Mouse (Mus musculus): ENCODE measurements at regions not wholly inside any gene's neighbourhood (a gene's known extent, or its start where the extent isn't known, plus 50 kb on each side); places are given as distances from the start of the nearest gene placed in this dataset.
A peak's percentile ranks its signal among the peaks of the same experiment; 100 is the strongest.

DNA sequence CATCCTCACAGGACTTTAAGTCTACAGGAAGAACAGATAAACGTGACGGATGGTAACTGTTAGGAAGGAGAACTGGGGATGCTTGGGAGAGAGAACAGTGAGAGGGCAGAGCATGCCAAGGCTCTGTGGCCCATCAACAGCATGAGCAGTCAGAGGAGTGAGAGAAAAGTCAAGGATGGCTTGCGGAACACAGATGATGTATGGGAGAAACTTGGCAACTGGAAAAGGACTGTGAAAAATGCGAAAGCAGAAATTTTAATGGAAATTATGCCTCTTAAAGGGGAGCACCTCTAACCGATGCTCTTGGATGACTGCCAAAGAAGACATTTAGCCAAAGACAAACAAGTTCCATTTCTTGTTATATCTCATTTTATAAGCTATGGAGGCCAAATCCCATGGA, 382.6 kb downstream of the Sorl1 start:
- H3K27ac ChIP-seq: no peak overlapping the region
- no peak overlapping the region for H3K4me3 ChIP-seq (replicated peaks)
- no peak for ATAC-seq (replicated peaks; ENCODE audit: low FRiP score)
- H3K27me3 ChIP-seq: no peaks in the 10 kb centered on the region
- 67% methylated on average over 5 of the region's 5 CpGs for WGBS
- H3K4me2 ChIP-seq: no peak overlapping the region
- no peaks in the 10 kb centered on the region for H3K36me3 ChIP-seq
- no peak overlapping the region for H3K9ac ChIP-seq
- H3K9me3 ChIP-seq (replicated peaks): no peaks in the 10 kb centered on the region
- H3K4me1 ChIP-seq: peaks cover 9% of the 10 kb centered on the region

DNA sequence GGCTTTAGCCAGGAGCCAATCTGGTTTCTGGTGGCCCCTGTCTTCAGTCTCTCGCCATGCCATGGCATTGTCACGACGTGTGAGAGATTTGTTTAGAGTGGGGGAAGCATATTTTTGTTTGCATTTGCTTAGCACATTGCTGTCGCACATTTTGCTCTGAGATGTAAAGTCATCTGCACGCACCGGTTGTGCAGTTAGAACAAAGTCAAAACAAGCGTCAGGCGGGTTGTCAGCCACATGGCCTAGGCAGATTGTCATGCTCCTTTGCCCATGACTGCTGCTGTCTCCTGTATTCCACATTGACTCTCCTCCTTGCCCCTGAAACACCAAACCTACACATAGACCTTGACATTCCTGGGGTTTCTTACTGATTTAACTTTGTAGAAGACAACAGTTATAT, 383.6 kb downstream of the Sorl1 start:
- Histone ChIP-seq H3K4me1 (peaks cover 16% of the 10 kb centered on the region), H3K4me3 (replicated peaks) (no peak overlapping the region), H3K27me3 (no peaks in the 10 kb centered on the region), H3K9me3 (replicated peaks) (no peaks in the 10 kb centered on the region), H3K27ac (no peak overlapping the region), H3K9ac (no peak overlapping the region), H3K4me2 (no peak overlapping the region), H3K36me3 (no peaks in the 10 kb centered on the region)
- no peak for ATAC-seq (replicated peaks; ENCODE audit: low FRiP score)
- 94% methylated on average over 8 of the region's 8 CpGs for WGBS

DNA sequence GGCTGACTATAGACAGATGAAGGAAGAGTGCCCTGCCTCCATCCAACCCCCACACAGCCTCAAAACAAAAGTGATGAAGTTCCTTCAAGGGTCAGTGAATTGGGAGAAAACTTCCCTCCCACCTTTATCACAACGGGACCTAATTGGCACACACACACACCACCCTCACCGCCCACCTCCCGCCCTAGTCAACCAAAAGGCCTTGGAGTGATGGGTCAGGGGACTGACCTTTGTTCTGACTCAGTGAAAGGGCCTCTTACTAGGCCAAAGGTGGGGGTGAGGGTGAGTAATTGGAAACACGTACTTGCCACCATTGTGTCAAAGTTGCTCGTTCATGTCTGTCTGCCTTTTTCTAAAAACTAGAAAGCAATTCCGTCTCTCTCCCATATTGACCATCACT, 386.4 kb downstream of the Sorl1 start:
- Histone ChIP-seq H3K27ac (no peak overlapping the region), H3K27me3 (no peaks in the 10 kb centered on the region), H3K9ac (no peak overlapping the region), H3K4me2 (no peak overlapping the region), H3K9me3 (replicated peaks) (no peaks in the 10 kb centered on the region), H3K4me1 (peaks cover 23% of the 10 kb centered on the region), H3K4me3 (replicated peaks) (no peak overlapping the region), H3K36me3 (no peaks in the 10 kb centered on the region)
- ATAC-seq (replicated peaks; ENCODE audit: low FRiP score): no peak
- WGBS: 57% methylated on average over 6 of the region's 6 CpGs

DNA sequence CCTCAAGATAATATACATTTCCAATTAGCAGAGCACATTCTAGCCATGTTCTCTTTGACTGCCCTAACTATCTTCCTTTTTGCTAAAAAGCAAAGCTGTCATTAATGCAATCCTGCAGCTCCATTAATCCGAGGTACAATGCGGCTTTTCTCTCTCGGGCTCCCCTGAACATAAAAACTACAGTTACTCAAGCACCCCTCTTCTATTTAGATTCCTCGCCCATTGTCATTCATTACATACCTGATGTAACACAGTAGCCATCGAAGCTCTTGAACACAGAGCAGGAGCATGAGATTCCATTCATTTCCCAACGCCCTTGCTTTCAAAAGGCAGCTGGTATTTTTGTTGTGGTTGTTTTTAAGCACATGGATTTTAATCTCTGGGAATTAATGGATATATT, 387.2 kb downstream of the Sorl1 start:
- WGBS: 20% methylated on average over 6 of the region's 6 CpGs
- H3K4me1 ChIP-seq: peaks cover 23% of the 10 kb centered on the region
- H3K9me3 ChIP-seq (replicated peaks): no peaks in the 10 kb centered on the region
- H3K36me3 ChIP-seq: no peaks in the 10 kb centered on the region
- ATAC-seq (replicated peaks; ENCODE audit: low FRiP score): no peak
- H3K4me3 ChIP-seq (replicated peaks): peak overlapping the region; percentile 45; the same call in 1 of the 2 replicates
- no peak overlapping the region for H3K9ac ChIP-seq
- H3K4me2 ChIP-seq: peak overlapping the region; percentile 86
- H3K27ac ChIP-seq: peak overlapping the region; percentile 86
- no peaks in the 10 kb centered on the region for H3K27me3 ChIP-seq

DNA sequence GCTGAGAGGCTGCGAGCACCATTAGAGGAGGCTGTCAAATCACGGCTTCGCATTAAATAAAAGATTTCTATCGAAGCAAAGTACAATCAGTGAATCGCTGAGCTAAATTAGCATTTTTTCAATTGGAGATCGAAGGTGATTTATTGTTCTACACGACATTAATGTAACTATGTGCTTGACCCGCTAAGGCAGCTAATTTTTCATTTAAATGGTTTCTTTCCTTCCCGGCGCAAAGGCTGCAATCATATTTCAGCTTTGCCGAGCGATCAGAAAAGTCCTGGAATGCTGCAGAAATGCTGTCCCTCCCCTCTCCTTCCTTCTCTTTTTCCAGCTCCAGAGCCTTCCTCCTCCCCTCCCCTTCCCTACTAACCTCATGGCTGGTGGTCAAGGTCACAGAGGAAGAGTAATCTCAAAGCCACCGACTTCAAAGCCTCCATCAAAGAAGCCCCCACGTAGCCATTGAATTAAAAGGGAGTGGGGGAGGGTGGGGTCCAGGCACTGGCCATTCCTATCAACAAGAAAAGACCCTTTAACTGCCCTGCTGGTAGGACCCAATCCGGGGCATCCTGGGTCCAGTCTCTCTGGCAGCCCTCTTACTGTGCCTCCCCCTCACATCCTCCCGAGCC, 387.8 kb downstream of the Sorl1 start:
- Histone ChIP-seq H3K4me1 (peaks cover 23% of the 10 kb centered on the region), H3K27ac (peak overlapping the region; percentile 86), H3K27me3 (no peaks in the 10 kb centered on the region), H3K4me3 (replicated peaks) (peak overlapping the region; percentile 45), H3K36me3 (no peaks in the 10 kb centered on the region), H3K4me2 (peak overlapping the region; percentile 86), H3K9me3 (replicated peaks) (no peaks in the 10 kb centered on the region), H3K9ac (peak overlapping the region; percentile 46)
- peak; percentile 82 for ATAC-seq (replicated peaks; ENCODE audit: low FRiP score)
- 2% methylated on average over 16 of the region's 16 CpGs for WGBS

DNA sequence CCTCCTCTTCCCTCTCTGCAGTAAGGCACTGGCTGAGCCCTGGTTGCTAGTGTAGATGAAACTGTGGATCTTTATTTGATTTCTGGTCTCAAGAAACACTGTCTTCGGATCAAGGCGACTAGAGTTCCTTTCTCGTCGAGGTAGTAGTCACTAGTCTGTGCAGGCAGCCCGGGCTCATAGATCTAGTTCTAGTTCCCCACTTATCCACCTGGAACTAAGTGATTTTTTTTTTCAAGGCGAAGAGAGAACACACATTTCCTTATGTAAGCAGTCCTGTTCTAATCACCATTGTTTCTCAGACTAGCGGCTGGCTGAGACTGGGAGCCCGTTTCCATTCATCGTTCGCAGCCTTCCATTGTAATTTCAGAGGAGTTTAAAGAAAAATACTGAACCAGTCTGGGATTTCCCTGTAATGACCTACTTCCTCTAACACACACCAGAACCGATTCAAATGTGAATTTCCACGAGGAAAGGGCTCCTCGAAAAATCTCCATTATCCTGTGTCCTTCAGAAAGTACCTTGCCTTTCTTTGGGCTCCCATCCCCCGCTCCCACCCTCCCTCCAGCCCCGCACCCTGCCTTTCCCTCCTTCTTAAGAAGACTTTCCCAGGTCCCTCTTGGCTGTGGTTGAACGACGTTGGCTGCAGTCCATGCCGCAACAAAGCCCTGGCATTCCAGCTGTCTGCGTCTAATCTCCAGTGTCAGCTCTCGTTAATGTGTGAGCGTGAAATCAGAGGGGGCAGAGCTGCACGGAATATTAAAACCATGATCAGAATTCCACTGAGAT, 388.5 kb downstream of the Sorl1 start:
- Histone ChIP-seq H3K9ac (peak overlapping the region; percentile 46), H3K27ac (peak overlapping the region; percentile 86), H3K27me3 (no peaks in the 10 kb centered on the region), H3K4me3 (replicated peaks) (peak overlapping the region; percentile 45), H3K4me1 (peaks cover 23% of the 10 kb centered on the region), H3K4me2 (peak overlapping the region; percentile 86), H3K36me3 (no peaks in the 10 kb centered on the region), H3K9me3 (replicated peaks) (no peaks in the 10 kb centered on the region)
- peak; percentile 70 for ATAC-seq (replicated peaks; ENCODE audit: low FRiP score)
- under 1% methylated on average over 22 of the region's 22 CpGs for WGBS

DNA sequence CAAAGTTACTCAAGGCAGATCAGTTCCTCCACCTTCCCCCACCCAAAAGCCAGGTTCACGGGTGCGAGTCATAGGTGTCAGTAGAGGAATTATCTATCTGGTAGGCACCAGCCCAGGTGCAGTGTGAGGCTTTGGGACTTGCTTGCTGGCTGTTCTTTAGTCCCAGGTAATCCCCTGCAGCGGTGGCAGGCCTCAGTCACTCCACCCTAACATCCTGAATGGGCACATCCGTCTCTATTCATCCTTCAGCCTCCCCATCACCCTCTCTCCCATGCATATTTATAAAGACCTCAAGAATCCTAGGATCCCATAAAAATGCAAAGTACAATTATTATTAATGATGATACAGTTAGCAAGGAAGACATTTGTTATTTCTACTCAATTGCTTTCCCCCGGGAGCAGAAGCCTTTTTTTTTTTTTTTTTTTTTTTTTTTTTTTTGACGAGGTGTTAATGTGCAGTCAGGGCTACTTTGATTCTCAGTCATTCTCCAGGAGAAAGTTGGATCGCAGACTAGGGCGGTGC, 389.1 kb downstream of the Sorl1 start:
- 26% methylated on average over 8 of the region's 8 CpGs for WGBS
- Histone ChIP-seq H3K27ac (peak overlapping the region; percentile 86), H3K4me2 (peak overlapping the region; percentile 86), H3K4me1 (peaks cover 23% of the 10 kb centered on the region), H3K4me3 (replicated peaks) (peak overlapping the region; percentile 45), H3K36me3 (no peaks in the 10 kb centered on the region), H3K27me3 (no peaks in the 10 kb centered on the region), H3K9me3 (replicated peaks) (no peaks in the 10 kb centered on the region), H3K9ac (no peak overlapping the region)
- no peak for ATAC-seq (replicated peaks; ENCODE audit: low FRiP score)

DNA sequence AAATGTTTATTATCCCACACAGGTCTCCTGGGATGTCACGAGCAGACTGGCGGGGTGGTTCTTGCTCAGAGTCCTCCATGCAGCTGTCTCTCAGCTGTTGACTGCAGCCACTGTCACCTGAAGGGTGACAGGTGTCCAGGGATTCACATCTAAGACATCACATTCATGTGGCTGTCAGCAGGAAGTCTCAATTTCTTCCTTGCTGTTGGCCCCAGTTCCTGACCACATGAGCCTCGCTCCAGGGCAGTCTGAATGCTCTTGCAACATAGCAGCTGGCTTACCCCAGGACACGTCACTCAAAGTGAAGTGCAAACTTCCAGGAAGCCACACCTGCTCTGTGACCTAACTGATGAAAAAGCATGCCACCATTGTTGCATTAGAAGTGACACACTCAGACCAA, 402.5 kb downstream of the Sorl1 start:
- no peaks in the 10 kb centered on the region for H3K27me3 ChIP-seq
- H3K9me3 ChIP-seq (replicated peaks): no peaks in the 10 kb centered on the region
- no peak overlapping the region for H3K4me3 ChIP-seq (replicated peaks)
- no peaks in the 10 kb centered on the region for H3K36me3 ChIP-seq
- 78% methylated on average over 4 of the region's 4 CpGs for WGBS
- H3K4me1 ChIP-seq: no peaks in the 10 kb centered on the region
- no peak for ATAC-seq (replicated peaks; ENCODE audit: low FRiP score)
- no peak overlapping the region for H3K4me2 ChIP-seq
- no peak overlapping the region for H3K27ac ChIP-seq
- H3K9ac ChIP-seq: no peak overlapping the region

DNA sequence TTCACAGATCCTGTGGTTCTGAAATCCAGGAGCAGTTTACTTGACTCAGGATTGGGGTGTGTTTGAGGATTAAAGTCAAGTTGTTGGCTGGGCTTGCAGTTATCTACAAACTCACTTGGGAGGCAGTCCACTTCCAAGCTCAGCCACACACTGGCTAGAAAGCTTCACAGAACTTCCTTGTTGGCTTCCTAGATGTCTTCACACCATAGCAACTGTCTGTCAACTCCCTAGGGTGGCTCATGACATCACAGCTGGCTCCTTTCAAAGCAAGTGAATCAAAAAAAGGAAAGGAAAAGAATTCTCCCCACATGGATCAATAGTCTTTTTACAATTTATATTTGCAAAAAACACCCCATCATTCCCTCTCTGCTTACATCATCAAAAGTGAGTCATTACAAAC, 408.9 kb downstream of the Sorl1 start:
- no peak for ATAC-seq (replicated peaks; ENCODE audit: low FRiP score)
- Histone ChIP-seq H3K9me3 (replicated peaks) (no peaks in the 10 kb centered on the region), H3K4me2 (no peak overlapping the region), H3K4me3 (replicated peaks) (no peak overlapping the region), H3K27me3 (no peaks in the 10 kb centered on the region), H3K36me3 (no peaks in the 10 kb centered on the region), H3K9ac (no peak overlapping the region), H3K4me1 (no peaks in the 10 kb centered on the region), H3K27ac (no peak overlapping the region)

DNA sequence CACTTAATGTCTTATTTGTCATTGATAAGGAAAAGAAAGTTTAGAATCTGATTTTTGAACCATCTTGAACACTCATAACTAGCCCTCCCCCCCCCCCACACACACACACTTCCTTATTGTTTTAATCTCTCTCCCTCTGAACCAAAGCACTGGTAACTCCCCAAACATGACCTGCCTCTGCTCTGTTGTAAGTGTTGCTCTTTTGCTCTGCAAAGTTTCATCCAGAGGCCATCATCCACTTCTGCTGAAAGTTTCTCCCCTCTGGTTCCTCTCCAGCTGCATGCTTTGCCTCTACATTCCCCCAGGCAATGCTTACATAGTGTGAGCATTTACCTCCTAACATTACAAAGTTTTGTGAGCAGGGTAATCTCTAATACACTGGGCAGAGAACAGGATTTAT, 418.1 kb downstream of the Sorl1 start:
- Histone ChIP-seq H3K4me3 (replicated peaks) (no peak overlapping the region), H3K4me1 (peaks cover 12% of the 10 kb centered on the region; the same call in 1 of the 2 replicates), H3K9ac (no peak overlapping the region), H3K9me3 (replicated peaks) (no peaks in the 10 kb centered on the region), H3K4me2 (no peak overlapping the region), H3K27me3 (no peaks in the 10 kb centered on the region), H3K27ac (no peak overlapping the region), H3K36me3 (no peaks in the 10 kb centered on the region)
- ATAC-seq (replicated peaks; ENCODE audit: low FRiP score): no peak

DNA sequence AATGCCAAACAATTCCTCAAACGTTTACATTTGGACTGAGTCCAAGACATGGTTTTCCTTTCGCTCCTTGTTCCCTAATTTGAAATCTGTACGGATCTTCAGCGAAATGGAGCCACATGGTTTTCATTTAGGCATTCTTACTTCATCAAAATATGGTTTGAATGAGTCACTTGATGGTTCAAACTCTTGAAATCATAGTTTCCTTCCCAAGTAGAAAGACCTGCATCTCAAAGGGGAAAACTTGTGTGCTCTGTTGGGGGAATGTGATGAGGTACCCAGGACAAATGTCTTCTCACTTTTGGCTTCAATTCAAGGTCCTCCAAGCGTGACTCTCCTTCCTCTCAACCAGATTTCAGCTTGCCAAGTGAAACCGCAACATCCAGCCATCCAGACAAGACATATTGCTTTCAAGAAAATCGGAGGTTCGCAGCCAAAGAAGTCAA, 418.6 kb downstream of the Sorl1 start:
- no peak overlapping the region for H3K27ac ChIP-seq
- H3K4me2 ChIP-seq: no peak overlapping the region
- no peak for ATAC-seq (replicated peaks; ENCODE audit: low FRiP score)

DNA sequence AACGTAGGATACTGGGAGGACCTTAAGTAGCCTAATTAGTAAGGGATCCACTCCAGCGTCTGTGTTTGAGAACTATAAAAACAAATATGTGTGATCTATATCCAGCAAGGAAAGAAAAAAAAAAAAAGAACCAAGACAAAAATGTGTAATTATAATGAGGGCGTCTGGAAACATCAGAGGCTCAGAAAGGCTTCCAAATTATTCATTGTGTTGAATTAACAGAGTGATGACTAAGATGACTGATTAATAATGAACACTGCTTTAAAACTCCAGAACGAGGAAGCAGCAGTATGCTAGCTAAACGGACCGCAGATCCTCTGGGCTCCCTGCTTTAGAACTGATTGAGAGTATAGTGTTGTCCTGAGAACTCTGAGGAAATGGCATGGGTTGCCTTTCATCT, 421.0 kb downstream of the Sorl1 start:
- no peak overlapping the region for H3K4me2 ChIP-seq
- H3K9ac ChIP-seq: no peak overlapping the region
- WGBS: 65% methylated on average over 6 of the region's 6 CpGs
- no peaks in the 10 kb centered on the region; the same call in 1 of the 2 replicates for H3K27me3 ChIP-seq
- no peaks in the 10 kb centered on the region for H3K9me3 ChIP-seq (replicated peaks)
- H3K27ac ChIP-seq: no peak overlapping the region
- ATAC-seq (replicated peaks; ENCODE audit: low FRiP score): no peak
- H3K4me1 ChIP-seq: peaks cover 12% of the 10 kb centered on the region; the same call in 1 of the 2 replicates
- no peaks in the 10 kb centered on the region for H3K36me3 ChIP-seq
- no peak overlapping the region for H3K4me3 ChIP-seq (replicated peaks)

More for the DNA sequence above, 418.6 kb downstream of the Sorl1 start:
- 43% methylated on average over 8 of the region's 8 CpGs for WGBS
- Histone ChIP-seq H3K9me3 (replicated peaks) (no peaks in the 10 kb centered on the region), H3K27me3 (no peaks in the 10 kb centered on the region), H3K4me1 (peaks cover 12% of the 10 kb centered on the region; the same call in 1 of the 2 replicates), H3K9ac (no peak overlapping the region), H3K36me3 (no peaks in the 10 kb centered on the region), H3K4me3 (replicated peaks) (no peak overlapping the region)

All from kidney, embryonic 15.5 days (tissue).